Mouse (Mus musculus): ENCODE measurements around the gene Abcg5.

Abcg5 gene

DNA sequence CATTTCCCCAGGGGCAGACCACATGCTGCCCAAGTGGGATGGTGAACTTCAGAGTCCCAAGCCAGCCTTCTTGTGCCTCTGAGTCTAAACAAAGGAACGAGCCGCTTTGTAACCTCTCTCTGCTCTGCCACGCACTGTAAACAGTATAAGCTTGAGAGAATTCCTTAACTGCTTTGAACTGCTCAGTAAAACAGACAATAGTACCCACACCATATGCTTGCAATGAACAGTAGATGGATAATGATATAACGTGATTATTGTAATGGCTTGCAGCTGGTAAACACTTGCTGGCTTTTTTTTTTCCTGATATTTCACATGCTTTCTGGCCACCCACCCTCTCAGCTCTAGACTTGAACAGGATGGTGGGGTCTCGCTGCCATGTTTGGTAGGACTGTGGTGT is 5.2 kb upstream of the Abcg5 start:
- DNase-seq (ENCODE audit: extremely low read depth, insufficient read length, low spot score) = no peak

DNA sequence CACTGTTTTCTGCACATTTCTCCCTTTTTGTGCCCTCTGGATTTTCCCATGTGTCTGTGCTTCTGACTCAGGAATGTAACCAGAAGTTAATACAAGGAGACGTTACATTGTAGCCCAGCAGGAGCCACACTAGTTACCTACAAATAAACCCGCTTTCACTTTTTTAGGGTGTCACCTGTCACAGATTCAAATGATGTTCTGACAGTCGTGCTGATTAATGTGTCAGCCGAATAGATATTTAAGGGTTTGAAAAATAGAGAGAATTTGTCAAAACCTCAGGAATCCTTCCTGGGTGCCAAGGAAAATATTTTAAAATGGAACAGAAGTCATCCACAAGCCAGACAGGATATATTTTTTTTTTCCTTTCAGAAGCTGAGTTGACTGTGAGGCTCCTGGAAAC is 2.5 kb upstream of the Abcg5 start:
- no peak for DNase-seq (ENCODE audit: extremely low read depth, insufficient read length, low spot score)

DNA sequence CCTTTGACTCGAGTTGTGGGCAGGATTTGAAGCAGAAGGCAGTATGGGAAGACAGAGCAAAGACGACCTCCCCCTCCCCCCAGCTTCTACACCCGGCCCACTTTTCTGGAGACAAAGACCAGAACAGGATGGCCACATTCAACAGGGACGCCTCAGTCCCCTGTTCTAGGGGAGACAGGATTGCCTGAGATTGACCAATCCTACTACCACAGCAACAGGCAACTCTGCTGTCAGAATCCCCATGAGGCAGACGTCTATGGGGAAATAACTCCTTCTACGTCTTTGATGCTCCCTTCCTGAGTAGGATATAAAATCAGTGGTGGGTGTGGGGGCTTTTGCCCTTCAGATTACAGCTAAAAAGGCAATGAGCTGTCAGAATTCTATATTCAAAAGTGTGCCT is 1.5 kb upstream of the Abcg5 start:
- DNase-seq (ENCODE audit: extremely low read depth, insufficient read length, low spot score) = no peak

DNA sequence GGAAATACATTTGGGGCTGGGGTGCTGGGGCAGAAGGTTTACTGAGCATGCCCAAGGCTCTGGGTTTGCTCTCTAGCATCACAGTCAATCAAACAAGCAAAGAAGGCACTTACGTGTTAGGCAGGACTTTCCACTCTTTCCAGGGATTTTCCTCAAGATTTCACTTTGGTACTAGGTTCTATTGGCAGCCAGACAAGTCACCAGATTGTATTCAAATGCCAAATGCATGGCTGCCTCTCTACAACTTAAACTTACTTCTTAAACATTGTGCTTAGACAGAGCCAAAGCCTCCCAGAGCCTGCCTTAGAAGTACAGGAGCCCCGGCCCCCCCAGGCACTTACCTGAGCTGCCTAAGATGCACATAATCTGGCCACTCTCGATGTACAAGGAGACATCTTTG is 1.1 kb downstream of the Abcg5 start:
- no peak for DNase-seq (ENCODE audit: extremely low read depth, insufficient read length, low spot score)

DNA sequence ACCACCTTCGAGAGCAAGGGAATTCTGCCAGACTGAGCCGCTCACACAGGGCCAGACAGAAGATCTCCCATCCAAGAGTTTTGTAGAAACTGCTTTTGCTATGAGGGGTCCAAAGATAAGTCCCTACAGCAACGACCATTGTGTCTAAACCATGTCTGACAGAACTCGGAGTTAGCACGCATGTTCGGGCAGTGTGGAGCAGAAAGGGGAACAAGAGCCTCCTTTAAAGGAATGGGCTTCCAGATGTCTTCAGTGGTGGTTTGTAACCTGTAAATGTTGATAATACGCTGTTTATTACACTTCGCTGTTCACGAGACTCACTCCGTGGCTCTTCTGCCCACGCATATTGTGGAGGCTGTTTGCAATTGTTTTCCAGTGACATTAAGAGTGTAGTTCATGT is 5.2 kb downstream of the Abcg5 start:
- no peak for DNase-seq (ENCODE audit: extremely low read depth, insufficient read length, low spot score)

DNA sequence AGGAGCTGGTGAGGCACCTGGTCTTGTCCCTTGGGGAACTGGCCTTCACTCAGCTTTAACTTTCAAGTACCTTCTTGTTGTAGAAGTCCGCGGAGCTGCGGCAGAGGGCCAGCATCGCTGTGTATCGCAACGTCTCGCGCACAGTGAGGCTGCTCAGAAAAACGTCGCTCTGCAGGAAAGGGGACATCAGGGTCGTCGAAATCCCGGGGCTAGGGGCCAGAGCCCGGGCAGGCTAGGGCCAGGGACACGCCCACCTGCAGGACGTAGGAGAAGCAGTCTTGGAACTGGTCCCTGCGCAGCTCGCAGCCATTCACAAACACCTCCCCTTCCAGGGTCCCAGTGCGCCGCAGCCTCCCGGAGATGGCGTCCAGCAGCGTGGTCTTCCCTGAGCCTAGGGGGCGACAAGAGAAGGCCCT is 6.9 kb downstream of the Abcg5 start, which contains the start of gene Abcg8:
Gene Abcg8 (plus strand): TSS at position 352 of the 416 bp plus-strand sequence.
- DNase-seq (ENCODE audit: extremely low read depth, insufficient read length, low spot score) = peak; percentile 13

DNA sequence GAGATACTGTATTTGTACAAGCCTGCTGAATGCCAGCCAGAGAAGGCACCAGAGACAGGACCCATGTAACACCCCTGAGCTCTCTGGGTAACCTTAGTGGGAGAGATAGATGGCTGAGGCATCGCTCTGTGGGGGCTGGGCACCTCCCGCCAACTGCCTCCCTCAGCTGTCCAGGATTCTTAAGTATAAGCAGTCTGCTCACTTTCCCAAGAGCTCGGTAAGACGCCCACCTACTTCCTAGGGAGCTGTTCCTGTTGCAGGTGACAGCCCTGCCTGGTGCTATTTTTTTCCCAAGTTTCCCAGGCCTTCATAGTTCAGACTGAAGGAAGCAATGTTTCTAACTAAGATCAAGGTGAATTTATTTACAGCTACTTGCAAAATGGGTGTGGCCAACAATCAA is 7.6 kb downstream of the Abcg5 start:
- DNase-seq (ENCODE audit: extremely low read depth, insufficient read length, low spot score) = no peak

DNA sequence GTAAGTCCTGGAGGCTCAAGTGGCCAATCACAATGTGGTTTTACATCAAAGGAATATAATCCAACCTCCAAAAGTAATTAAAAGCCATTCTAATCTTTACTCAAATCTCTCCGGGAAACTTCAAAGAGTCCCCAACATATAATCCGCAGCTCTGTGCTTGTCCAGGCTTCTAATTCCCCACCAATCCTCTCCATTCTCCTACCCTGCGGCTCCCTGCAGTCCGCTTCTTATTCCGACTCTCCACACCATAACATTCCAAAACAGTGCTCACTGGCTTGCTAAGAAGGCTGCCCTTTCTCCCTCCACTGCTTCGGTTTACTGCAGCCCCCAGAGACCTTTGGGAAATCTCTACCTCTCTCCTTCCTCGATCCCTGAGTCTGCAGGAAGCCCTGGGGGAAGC is 8.8 kb downstream of the Abcg5 start:
- DNase-seq (ENCODE audit: extremely low read depth, insufficient read length, low spot score) = no peak

DNA sequence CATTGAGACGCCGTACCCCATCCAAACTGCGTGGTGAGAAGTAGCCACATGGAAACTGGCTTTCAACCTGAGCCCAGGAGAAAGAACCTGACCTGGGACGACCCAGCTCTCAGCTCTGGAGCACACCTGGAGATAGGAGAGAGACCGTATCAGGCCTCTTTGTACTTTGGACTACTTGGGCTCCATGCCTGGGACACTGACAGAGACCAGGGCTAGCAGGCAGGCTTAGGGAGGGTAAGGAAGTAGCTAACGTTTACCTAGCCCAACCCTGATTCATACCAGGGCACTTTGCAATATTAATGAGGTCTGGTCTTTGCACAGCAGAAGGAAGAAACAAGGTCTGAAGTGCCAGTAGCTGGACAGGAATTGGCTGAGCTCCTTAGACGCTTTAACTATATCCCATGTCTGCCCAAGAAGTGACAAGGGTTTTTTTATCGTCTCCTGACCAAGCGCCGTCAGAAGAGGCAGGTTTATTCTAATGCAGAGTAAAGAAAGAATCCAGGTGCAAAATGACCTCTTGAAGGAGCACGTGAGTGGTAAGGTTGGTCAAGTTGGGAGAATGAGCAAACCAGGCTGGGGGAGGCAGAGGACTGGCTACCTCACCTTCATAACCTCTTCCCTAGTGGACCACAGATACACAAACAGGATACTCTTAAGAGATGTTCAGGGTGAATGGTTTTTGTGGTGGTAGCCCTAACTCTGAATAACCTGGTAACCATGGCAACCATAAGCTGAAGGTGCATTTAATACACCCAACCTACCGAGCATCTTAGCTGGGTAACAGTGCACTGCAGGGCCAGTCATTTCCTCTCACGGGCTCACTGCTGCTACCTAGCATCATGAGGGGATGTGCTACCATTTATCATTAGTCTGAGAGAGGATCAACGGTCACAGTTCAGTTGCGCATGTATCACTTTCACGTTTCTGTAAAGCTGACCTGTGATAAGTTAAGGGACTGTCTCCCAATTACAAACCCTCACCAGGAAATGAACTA is 10.1 kb downstream of the Abcg5 start:
- DNase-seq (ENCODE audit: extremely low read depth, insufficient read length, low spot score) = no peak

DNA sequence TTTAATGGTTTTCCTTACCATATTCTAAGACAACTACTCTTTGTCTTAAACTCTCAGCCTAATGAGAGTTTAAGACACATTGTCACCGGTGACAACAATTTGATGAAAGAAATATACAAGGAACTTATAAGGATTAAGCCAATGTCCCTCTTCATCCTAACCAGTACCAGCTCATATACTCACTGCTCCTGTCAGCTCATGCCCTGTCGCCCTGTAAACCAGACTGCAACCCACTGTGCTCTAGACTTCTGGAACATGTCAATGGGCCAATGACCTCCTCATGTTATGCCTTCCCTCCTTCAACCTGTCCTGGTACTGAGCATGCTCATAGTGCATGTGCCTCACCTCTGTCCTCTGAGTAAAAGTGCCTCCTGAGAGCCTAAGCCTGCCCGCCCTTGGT is 15.0 kb downstream of the Abcg5 start:
- no peak for DNase-seq (ENCODE audit: extremely low read depth, insufficient read length, low spot score)

DNA sequence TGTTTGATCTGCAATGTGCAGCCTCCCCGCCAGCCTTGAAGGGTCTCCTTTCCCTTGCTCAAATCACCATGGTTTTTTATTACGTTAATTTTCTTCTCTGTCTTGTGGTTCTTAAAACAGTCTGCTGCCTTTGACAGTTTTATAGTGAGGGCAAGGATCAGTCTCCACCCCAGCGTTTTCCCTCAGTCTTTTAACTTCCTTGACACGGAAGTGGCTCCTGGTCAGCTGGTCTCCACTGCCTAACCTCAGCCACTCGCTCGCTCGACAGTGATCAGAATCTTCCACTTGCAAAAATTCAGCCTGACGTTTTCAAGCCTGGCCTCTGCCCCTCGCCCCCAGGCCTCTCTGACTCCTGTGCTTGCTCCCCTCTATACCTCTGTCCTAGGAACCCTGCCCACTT is 17.1 kb downstream of the Abcg5 start:
- no peak for DNase-seq (ENCODE audit: extremely low read depth, insufficient read length, low spot score)

DNA sequence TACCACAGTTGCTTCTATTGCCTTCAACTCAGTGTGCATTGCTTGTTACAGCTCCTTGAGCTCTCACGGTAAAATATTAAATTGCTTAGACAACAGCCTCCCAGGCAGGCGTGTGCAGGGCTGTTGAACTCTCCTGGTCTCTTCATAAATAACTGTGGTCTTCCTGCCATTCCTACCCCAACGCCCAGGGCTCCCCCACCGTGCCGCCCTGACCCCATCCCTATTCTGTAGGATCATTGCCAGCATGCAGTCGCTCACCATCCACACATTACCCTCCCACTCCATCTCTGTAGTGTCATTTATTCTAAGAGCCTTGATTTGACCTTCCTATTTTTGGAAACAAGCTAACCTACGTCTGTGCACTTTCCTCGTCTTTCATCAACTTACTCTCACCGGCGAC is 17.8 kb downstream of the Abcg5 start:
- DNase-seq (ENCODE audit: extremely low read depth, insufficient read length, low spot score) = no peak

DNA sequence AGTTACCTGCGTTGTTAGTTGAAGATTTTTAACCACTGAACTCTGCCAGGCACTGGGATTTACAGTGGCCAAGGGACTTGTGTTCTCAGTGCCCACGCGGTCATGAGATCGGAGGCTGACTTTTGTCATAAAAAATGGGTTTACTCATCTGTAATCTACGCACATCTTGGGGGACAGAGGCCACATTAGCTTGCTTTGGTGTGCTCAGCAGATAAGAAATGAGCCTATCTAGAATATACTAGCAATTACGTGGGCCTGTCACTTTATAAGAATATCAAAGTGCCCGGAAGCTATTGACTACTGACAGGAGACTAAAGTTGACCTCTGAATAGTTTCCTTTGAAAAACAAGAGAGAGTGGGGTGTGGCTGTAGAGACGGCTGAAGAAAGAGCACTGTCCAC is 23.9 kb downstream of the Abcg5 start:
- no peak for DNase-seq (ENCODE audit: extremely low read depth, insufficient read length, low spot score)

DNA sequence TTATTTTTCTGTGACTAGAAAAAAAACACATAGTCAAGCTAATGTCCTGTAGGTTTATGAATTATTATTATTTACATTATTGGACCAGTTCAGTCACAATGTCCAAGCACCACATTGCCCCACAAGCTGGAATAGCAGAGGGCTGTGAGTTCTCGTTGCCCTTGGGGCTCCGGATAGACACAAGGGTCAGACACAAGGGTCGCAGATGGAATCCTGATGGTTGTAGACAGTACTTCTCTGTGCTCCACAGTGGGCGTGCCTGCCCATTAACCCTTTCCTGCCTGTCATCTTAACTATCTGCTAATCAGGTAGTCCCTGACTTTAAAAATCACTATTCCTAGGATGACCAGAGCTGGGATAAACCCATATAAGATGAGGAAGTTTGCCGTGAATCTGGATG is 24.6 kb downstream of the Abcg5 start:
- no peak for DNase-seq (ENCODE audit: extremely low read depth, insufficient read length, low spot score)

DNA sequence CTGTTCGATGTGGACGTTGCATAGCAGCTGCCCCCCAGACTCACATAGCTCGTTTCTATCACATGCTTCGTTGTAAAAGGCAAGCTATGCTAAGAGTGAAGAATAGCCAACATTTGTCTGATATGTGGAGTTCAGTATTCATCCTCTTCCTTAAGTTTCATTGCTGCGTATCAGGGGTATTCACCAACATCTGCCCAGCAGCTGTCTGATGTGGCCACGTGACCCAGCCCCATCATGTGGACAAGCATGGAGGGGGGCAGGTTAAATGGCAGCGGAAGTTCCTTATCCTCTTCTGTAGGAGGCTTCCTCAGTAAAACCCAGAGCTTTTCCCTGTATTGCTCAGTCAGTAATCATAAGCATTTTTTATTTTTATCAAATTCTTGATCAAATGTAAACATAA is 25.0 kb downstream of the Abcg5 start:
- no peak for DNase-seq (ENCODE audit: extremely low read depth, insufficient read length, low spot score)

DNA sequence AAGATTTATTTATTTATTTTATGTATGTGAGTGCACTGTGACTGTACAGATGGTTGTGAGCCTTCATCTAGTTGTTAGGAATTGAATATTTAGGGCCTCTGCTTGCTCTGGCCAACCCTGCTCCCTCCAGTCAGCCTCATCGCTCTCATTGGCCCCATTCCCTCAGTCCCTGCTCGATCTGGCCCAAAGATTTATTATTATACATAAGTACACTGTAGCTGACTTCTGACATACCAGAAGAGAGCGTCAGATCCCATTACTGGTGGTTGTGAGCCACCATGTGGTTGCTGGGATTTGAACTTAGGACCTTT is 25.4 kb downstream of the Abcg5 start:
- DNase-seq (ENCODE audit: extremely low read depth, insufficient read length, low spot score) = no peak

DNA sequence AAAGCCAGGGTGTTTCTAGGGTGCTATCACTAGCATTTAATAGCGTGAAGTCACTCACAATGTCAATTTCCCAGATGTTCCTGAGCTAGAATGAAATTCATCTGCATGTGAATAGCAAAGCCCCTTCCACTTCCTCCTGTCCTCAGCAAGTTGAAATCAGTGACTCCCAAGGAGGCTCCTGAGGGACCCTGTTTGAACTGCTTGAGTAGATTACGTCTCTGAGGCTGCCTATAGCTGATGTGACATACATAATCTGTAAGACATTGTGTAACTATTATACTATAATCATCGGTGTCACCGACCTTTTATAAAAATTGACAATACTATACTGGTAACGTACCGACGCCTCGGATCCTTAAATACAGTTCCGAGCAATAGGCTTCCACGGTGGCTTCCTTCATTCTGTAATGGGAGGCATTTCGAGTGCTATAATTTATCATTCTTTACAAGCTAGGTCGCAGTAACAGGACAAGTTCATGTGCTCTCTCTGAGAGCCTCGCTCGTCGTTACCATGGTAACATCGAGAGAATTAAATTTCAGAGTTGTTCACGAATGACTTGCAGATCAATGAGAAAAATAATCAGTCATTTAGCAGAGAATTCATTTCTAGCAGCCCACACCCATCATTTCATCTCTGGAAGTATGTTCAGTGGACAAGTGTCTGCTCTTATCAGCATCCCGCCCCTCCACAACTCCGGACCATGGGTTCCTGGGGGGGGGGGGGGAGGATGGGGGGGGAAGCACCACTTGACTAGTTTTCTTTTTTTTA is 26.0 kb downstream of the Abcg5 start:
- no peak for DNase-seq (ENCODE audit: extremely low read depth, insufficient read length, low spot score)

DNA sequence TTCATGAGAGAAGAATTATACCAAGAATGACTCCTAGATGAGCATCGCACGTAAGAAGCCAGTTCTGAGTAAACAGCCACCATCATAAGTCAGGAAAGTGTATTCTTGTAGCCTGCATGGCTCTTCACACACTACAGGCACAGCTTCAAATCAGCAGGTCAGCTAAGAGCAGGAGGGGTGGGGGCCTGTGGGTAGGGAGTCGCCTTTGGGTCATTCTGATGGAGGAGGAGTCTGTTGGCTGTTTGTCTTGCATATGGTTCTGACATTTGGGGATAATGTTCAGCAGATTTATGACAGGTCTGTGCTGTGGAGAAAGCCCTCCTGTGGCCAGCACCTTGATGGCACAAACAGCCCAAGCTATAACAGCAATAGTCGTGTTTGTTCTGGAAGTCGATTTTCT is 26.6 kb downstream of the Abcg5 start:
- DNase-seq (ENCODE audit: extremely low read depth, insufficient read length, low spot score) = no peak

DNA sequence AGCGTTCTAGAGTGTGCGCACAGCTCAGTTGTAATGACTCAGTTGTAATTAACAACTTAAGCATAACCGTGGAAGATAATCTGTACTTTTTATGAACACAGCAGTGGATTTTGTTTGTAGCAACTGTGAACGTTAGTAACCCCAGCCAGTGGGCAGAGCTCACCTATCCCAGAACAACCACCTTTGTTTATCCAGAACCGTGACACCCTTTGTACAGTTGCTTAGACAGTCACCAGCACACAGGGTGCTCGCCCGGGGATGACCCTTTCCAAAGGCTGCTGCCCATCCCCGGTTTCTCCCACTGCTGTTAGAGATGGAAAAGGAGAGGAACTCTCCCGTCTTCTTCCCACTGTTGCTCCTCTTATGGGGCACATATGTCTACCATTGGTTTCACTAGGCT is 29.3 kb downstream of the Abcg5 start:
- DNase-seq (ENCODE audit: extremely low read depth, insufficient read length, low spot score) = no peak

DNA sequence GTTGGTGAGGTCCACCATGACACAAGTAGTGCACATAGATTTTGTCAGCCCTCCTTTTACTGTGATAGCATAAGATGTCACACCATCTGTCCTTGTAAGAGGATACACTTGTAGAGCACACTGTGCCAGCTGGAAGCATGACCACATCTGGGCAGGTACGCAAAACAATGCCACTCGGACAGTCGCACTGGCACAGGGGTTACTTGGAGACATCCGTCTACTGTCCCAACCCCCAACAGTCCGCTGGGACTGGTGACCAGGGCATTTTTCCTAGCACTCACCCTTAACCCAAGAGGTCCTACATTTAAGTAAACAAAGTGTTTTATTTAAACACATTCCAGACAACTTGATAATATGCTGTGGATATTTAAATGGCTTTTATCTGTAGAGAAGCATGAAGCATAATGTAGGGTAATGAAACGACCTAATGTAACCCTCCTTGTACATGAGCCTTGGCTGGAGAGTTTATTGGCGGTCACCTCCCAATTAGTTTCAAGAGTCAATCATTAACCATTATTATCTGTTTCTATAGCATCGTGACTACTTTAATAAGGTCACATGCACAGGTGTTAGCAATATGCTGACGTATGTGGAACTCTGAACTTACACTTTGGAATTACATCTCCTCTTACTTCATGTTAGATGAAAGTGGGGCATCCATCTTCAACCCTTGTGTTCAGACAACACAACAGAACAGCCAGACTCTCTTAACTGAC is 32.4 kb downstream of the Abcg5 start:
- DNase-seq (ENCODE audit: extremely low read depth, insufficient read length, low spot score) = no peak

DNA sequence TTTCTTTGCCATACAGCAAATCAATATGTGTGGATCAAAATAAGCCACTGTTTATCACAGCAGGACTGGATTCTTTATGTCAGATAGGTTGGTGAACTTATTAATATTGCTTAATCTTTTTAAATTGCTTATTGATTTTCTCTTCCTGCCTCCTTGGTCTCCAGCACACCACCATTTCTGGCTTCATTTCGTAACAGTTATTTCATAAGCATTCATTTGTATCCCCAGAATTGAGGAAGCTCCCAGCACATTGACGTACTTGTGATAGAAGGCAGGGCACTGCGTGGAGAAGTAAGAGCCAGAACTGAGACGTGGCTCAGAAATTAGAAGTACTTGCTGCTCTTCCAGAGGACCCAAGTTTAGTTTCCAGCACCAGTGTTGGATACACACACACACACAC is 35.2 kb downstream of the Abcg5 start:
- DNase-seq (ENCODE audit: extremely low read depth, insufficient read length, low spot score) = no peak

All from 3134 (cell line).